Mouse (Mus musculus) megakaryocyte, embryonic 14.5 days (primary cell): ENCODE measurements at regions not wholly inside any gene's neighbourhood (a gene's known extent, or its start where the extent isn't known, plus 50 kb on each side); places are given as distances from the start of the nearest gene placed in this dataset.

Experiments used
- FLI1 ChIP-seq: IDR thresholded peaks from 2 replicates; pipeline ENCODE4 v1.6.1; 2012; ENCODE audit warnings: low read length, inconsistent platforms, mixed read lengths
- GATA1 ChIP-seq: IDR thresholded peaks from 3 replicates; pipeline ENCODE4 v1.6.1; 2012; ENCODE audit warnings: mixed read lengths, low read length, inconsistent platforms, borderline replicate concordance

- TF ChIP-seq FLI1, result no peak
- no peak for TF ChIP-seq GATA1
Measured at GRCm38 (mm10) chr12:112337443-112337842, 151.8 kb upstream of the A530016L24Rik start.
